13 mouse cellular contexts compared by ENCODE assay signal in the genomic region with DNA sequence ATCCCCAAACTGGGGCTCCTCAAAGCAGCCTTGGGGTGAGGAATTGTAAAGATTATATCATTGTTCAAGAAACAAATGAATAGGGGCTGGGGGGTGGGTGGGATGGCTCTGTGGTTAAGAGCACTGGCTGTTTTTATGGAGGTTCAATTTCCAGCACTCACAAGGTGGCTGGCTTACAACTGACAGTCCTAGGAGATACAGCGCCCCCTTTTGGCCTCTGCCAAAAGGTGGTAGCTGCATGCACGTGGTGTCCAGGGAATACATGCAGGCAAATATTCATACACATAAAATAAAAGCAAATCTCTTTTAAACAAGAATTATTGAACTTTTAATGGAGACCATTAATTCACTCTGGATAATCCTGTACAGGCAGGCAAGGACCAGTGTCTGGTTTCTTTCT. TPM values are rescaled to one million over a fixed set of nuclear protein-coding genes. Genes with fewer than 3 reads are reported as not detected.
DNase-seq lines count a peak whose midpoint lies in the region; ATAC-seq and TF ChIP-seq lines count a peak whose summit lies in the region.
"Had no signal": no experiment of that assay in that cellular context is flagged by ENCODE, and none has a peak within 500 bp of the region (broad histone marks: within the 10 kb centered on the region; RNA-seq: fewer than 3 reads in every experiment).

No protein-coding gene starts in this region.

- H3K4me2 ChIP-seq in hindbrain, postnatal 0 days (ENCODE audit: low read depth, low read length): no peak overlapping the region
- H3K4me2 ChIP-seq: embryonic facial prominence, embryonic 15.5 days; lung, embryonic 15.5 days had no signal

- DNase-seq in layer of hippocampus, adult 2 months (ENCODE audit: low spot score in 2 of 2): no peak
- DNase-seq in layer of hippocampus, adult 9-11 months: no peak
- peak; percentile 77 for DNase-seq in ES-CJ7 (ENCODE audit: low read depth, low spot score)
- DNase-seq in hindbrain, postnatal 0 days (ENCODE audit: low spot score): no peak
- DNase-seq in cerebellum, postnatal 4 days (ENCODE audit: low spot score in 2 of 2): no peak
- no peak for DNase-seq in left cerebral cortex, adult 11 months (ENCODE audit: low spot score)
- DNase-seq: adrenal gland, adult 8-10 months; cerebellum, adult 9-10 months; gastrocnemius, postnatal 36 days; heart, postnatal 14 days had no signal

- H3K9ac ChIP-seq in hindbrain, postnatal 0 days (replicated peaks; ENCODE audit: low read length): no peak overlapping the region
- H3K9ac ChIP-seq: embryonic facial prominence, embryonic 15.5 days; lung, embryonic 15.5 days had no signal

- 46% methylated on average over 2 of the region's 2 CpGs for WGBS in hindbrain, postnatal 0 days

- no peak overlapping the region for H3K27ac ChIP-seq in layer of hippocampus, adult 2 months
- H3K27ac ChIP-seq in hindbrain, postnatal 0 days: no peak overlapping the region
- H3K27ac ChIP-seq: embryonic facial prominence, embryonic 15.5 days; lung, embryonic 15.5 days had no signal

- peak; percentile 63 for TF ChIP-seq CTCF in layer of hippocampus, adult 2 months (conservative IDR thresholded peaks at IDR 0.05)
- peak; percentile 74 for TF ChIP-seq CTCF in E14TG2a.4 (conservative IDR thresholded peaks at IDR 0.05; ENCODE audit: low read length)
- TF ChIP-seq CTCF in hindbrain, postnatal 0 days (IDR thresholded peaks at IDR 0.05; ENCODE audit: low read depth): peak; percentile 44

- H3K4me1 ChIP-seq in E14TG2a.4 (replicated peaks; ENCODE audit: low read depth, low read length): peaks cover 24% of the 10 kb centered on the region
- 0 out of 2 replicates have a peak, but pooled peaks cover 4% of the 10 kb centered on the region for H3K4me1 ChIP-seq in hindbrain, postnatal 0 days (ENCODE audit: insufficient read depth, low read length)

- peaks cover 34% of the 10 kb centered on the region for H3K27me3 ChIP-seq in E14TG2a.4 (ENCODE audit: insufficient read depth, low read length)
- H3K27me3 ChIP-seq in hindbrain, postnatal 0 days (ENCODE audit: insufficient read depth, low read length): no peaks in the 10 kb centered on the region
- H3K27me3 ChIP-seq: embryonic facial prominence, embryonic 15.5 days; lung, embryonic 15.5 days had no signal

- no peaks in the 10 kb centered on the region for H3K36me3 ChIP-seq in E14TG2a.4 (ENCODE audit: insufficient read depth, low read length)
- H3K36me3 ChIP-seq in hindbrain, postnatal 0 days (ENCODE audit: insufficient read depth, low read length): no peaks in the 10 kb centered on the region
- H3K36me3 ChIP-seq: embryonic facial prominence, embryonic 15.5 days; lung, embryonic 15.5 days had no signal

- H3K4me3 ChIP-seq in layer of hippocampus, adult 2 months: no peak overlapping the region
- H3K4me3 ChIP-seq in E14TG2a.4 (replicated peaks; ENCODE audit: low read length): 0 out of 2 replicates have a peak overlapping the region, but pooled peaks have one; percentile 20
- H3K4me3 ChIP-seq in hindbrain, postnatal 0 days (ENCODE audit: low read length): no peak overlapping the region
- H3K4me3 ChIP-seq: embryonic facial prominence, embryonic 15.5 days; lung, embryonic 15.5 days had no signal

- ATAC-seq in hindbrain, postnatal 0 days: no peak

- peaks cover 5% of the 10 kb centered on the region; the same call in 1 of the 2 replicates for H3K9me3 ChIP-seq in E14TG2a.4 (ENCODE audit: low read length)
- H3K9me3 ChIP-seq in hindbrain, postnatal 0 days (ENCODE audit: low read length): no peaks in the 10 kb centered on the region
- H3K9me3 ChIP-seq: embryonic facial prominence, embryonic 15.5 days; lung, embryonic 15.5 days had no signal

RNA-seq across cellular contexts. Expression of a gene that starts 36.0 kb away (rescaled TPM):
- total RNA-seq in layer of hippocampus, adult 2 months (2021): 10 to 100 TPM; 41.1 to 42.9 TPM
- total RNA-seq in hindbrain, postnatal 0 days (2014; rRNA removed): 74.3 and 78.3 TPM in 2 replicates
- polyA plus RNA-seq in hindbrain, postnatal 0 days (2015; fragmentation: Nextera tagmentation; extraction: Ambion mirVana): 19.3 and 20.9 TPM in 2 replicates
